Mouse (Mus musculus) kidney, postnatal 36 days (tissue): Measurements from ENCODE around the gene Slco3a1.

Source experiments
- DNase-seq, 2 experiments: peaks; one replicate each; pipeline ENCODE4 v3.0.0; 2021 to 2022; ENCODE audit warnings: mixed read lengths in 2 of 2

Gene Slco3a1

GRCm38 (mm10) chr7:74269283-74270088, 285.1 kb downstream of the Slco3a1 start:
- DNase-seq = no peak

GRCm38 (mm10) chr7:74266511-74267168, 287.9 kb downstream of the Slco3a1 start:
- no peak for DNase-seq

- DNase-seq = no peak
Observed at GRCm38 (mm10) chr7:74256291-74256690, 298.3 kb downstream of the Slco3a1 start.

GRCm38 (mm10) chr7:74252066-74252465, 302.5 kb downstream of the Slco3a1 start:
- no peak for DNase-seq

- no peak for DNase-seq
Observed at GRCm38 (mm10) chr7:74241236-74241635, 313.3 kb downstream of the Slco3a1 start.

- DNase-seq = no peak
Observed at GRCm38 (mm10) chr7:74240459-74241172, 314.0 kb downstream of the Slco3a1 start.
